Mouse (Mus musculus): Measurements from ENCODE around the gene Tmem145.

- TF ChIP-seq CTCF (conservative IDR thresholded peaks at IDR 0.05; ENCODE audit: insufficient read depth, insufficient read length, low read depth, low read length) (no peak), POLR2A (IDR thresholded peaks at IDR 0.05; ENCODE audit: low read depth, low read length) (no peak)
Observed at GRCm38 (mm10) chr7:25305481-25305880, 425 bp upstream of the Tmem145 start.
